Mouse (Mus musculus) CH12.LX (cell line): ENCODE data around the gene Usp35.

Source experiments
- CTCF ChIP-seq, 2 experiments: IDR thresholded peaks in 1 of 2; conservative IDR thresholded peaks in 1 of 2; 2 replicates each; pipeline ENCODE4 v1.5.1; 2011 to 2012; ENCODE audit warnings: low read depth in 2 of 2, low read length in 2 of 2, improper control_type of control experiment in 1 of 2, inconsistent platforms in 1 of 2, mild to moderate bottlenecking in 1 of 2, moderate library complexity in 1 of 2
- E2F4 ChIP-seq: IDR thresholded peaks from 2 replicates; pipeline ENCODE4 v1.6.1; 2011; ENCODE audit warnings: low read depth, low read length, improper control_type of control experiment; ENCODE audit not compliant: insufficient replicate concordance
- EP300 ChIP-seq: IDR thresholded peaks from 2 replicates; pipeline ENCODE4 v1.6.1; 2011; ENCODE audit warnings: low read length, improper control_type of control experiment
- HCFC1 ChIP-seq: IDR thresholded peaks from 2 replicates; pipeline ENCODE4 v1.6.1; 2012; ENCODE audit warnings: low read depth, mild to moderate bottlenecking, inconsistent platforms, low read length, improper control_type of control experiment
- JUND ChIP-seq: conservative IDR thresholded peaks from 2 replicates; pipeline ENCODE4 v1.6.1; 2011; ENCODE audit warnings: low read depth, low read length, improper control_type of control experiment
- MAFK ChIP-seq: IDR thresholded peaks from 2 replicates; pipeline ENCODE4 v1.6.1; 2011; ENCODE audit warnings: low read length, improper control_type of control experiment; ENCODE audit not compliant: insufficient replicate concordance
- NELFE ChIP-seq: IDR thresholded peaks from 2 replicates; pipeline ENCODE4 v1.6.1; 2011; ENCODE audit warnings: low read depth, low read length, improper control_type of control experiment
- POLR2A ChIP-seq: IDR thresholded peaks from 2 replicates; pipeline ENCODE4 v1.6.1; 2011; ENCODE audit warnings: low read depth, mild to moderate bottlenecking, improper control_type of control experiment, low read length
- RAD21 ChIP-seq: IDR thresholded peaks from 2 replicates; pipeline ENCODE4 v1.6.1; 2011; ENCODE audit warnings: low read depth, mild to moderate bottlenecking, low read length, improper control_type of control experiment, moderate library complexity

- no peak for TF ChIP-seq CTCF (conservative IDR thresholded peaks at IDR 0.05 in 1 of 2, IDR thresholded peaks at IDR 0.05 in 1 of 2; ENCODE audit: low read depth in 2 of 2, low read length in 2 of 2)
- TF ChIP-seq NELFE = no peak
- TF ChIP-seq EP300 = no peak
- TF ChIP-seq HCFC1 = no peak
- no peak for TF ChIP-seq POLR2A
- TF ChIP-seq JUND = no peak
- no peak for TF ChIP-seq MAFK
- TF ChIP-seq E2F4 = no peak
- TF ChIP-seq RAD21 = no peak
Observed at GRCm38 (mm10) chr7:97313364-97313995, 18.3 kb downstream of the Usp35 start.
